Mouse (Mus musculus): ENCODE data around the gene Trmt10a.
"Not testable (repeated sequence)": the region's sequence is repeated elsewhere in the genome, so short reads cannot be mapped to it uniquely, and the experiment has no call there.

- not testable (repeated sequence) for TF ChIP-seq POLR2A (IDR thresholded peaks at IDR 0.05; ENCODE audit: insufficient read depth, low read depth, low read length); CTCF (IDR thresholded peaks at IDR 0.05)
Observed at GRCm38 (mm10) chr3:138138146-138138545, 5.1 kb upstream of the Trmt10a start.
